Mouse (Mus musculus) limb, embryonic 11.5 days (tissue): ENCODE measurements at regions not wholly inside any gene's neighbourhood (a gene's known extent, or its start where the extent isn't known, plus 50 kb on each side); places are given as distances from the start of the nearest gene placed in this dataset.

Experiments
- ATAC-seq: fragments of 200-750 bp; cut with Nextera tagmentation; 2 replicates; pipeline ENCODE4 v1.8.0; 2017; ENCODE audit warnings: low read depth; ENCODE audit not compliant: insufficient number of reproducible peaks, low FRiP score, low TSS enrichment
- DNase-seq: peaks from one replicate; pipeline ENCODE4 v3.0.0-alpha.2; 2015; ENCODE audit warnings: low spot score
- H3K27ac ChIP-seq: fragments of 300-500 bp; sonication (generic); replicated peaks from 2 replicates; pipeline ENCODE4 v1.5.1; 2014; ENCODE audit warnings: low read depth, mild to moderate bottlenecking, low read length
- H3K27me3 ChIP-seq: fragments of 300-500 bp; sonication (generic); 2 replicates; pipeline ENCODE4 v1.6.1; 2014; ENCODE audit warnings: mild to moderate bottlenecking, low read length, mixed read lengths; ENCODE audit not compliant: control insufficient read depth, insufficient read depth
- H3K36me3 ChIP-seq: fragments of 300-500 bp; sonication (generic); 2 replicates; pipeline ENCODE4 v1.6.1; 2014; ENCODE audit warnings: mild to moderate bottlenecking, low read length, moderate library complexity, mixed read lengths; ENCODE audit not compliant: control insufficient read depth, insufficient read depth
- H3K4me1 ChIP-seq: fragments of 300-500 bp; sonication (generic); 2 replicates; pipeline ENCODE4 v1.6.1; 2014; ENCODE audit warnings: low read length, mixed read lengths; ENCODE audit not compliant: control insufficient read depth, insufficient read depth
- H3K4me2 ChIP-seq: fragments of 300-500 bp; sonication (generic); 2 replicates; pipeline ENCODE4 v1.6.1; 2014; ENCODE audit warnings: low read depth, mild to moderate bottlenecking, moderate library complexity; ENCODE audit not compliant: severe bottlenecking
- H3K4me3 ChIP-seq: fragments of 300-500 bp; sonication (generic); 2 replicates; pipeline ENCODE4 v1.5.1; 2014; ENCODE audit warnings: low read depth, low read length
- H3K9ac ChIP-seq: fragments of 300-500 bp; sonication (generic); 2 replicates; pipeline ENCODE4 v1.6.1; 2014; ENCODE audit warnings: mild to moderate bottlenecking, low read length
- H3K9me3 ChIP-seq: fragments of 300-500 bp; sonication (generic); 2 replicates; pipeline ENCODE4 v1.6.1; 2016; ENCODE audit warnings: low read length; ENCODE audit not compliant: control insufficient read depth
- WGBS: fragments of 180-500 bp; shearing (Covaris S2); extraction: QIAGEN DNeasy Blood & Tissue Kit; methylation state at CpG from one replicate; pipeline ENCODE4 v1.1.7; 2014; 5-methylcytosine and 5-hydroxymethylcytosine counted together

- Histone ChIP-seq H3K4me2 (no peak overlapping the region), H3K4me3 (no peak overlapping the region), H3K27ac (no peak overlapping the region), H3K9me3 (no peaks in the 10 kb centered on the region), H3K36me3 (no peaks in the 10 kb centered on the region), H3K9ac (no peak overlapping the region), H3K4me1 (no peaks in the 10 kb centered on the region), H3K27me3 (no peaks in the 10 kb centered on the region)
- 88% methylated on average over 4 of the region's 4 CpGs for WGBS
- DNase-seq, result no peak
- no peak for ATAC-seq
Observed at GRCm38 (mm10) chr10:111771010-111771409, 201.5 kb upstream of the Krr1 start.

GRCm38 (mm10) chr10:111777559-111777958 lies 194.9 kb upstream of the Krr1 start:
- Histone ChIP-seq H3K9ac (no peak overlapping the region), H3K36me3 (no peaks in the 10 kb centered on the region), H3K27me3 (no peaks in the 10 kb centered on the region), H3K4me3 (no peak overlapping the region), H3K9me3 (no peaks in the 10 kb centered on the region), H3K4me2 (no peak overlapping the region), H3K27ac (no peak overlapping the region), H3K4me1 (no peaks in the 10 kb centered on the region)
- DNase-seq, result no peak
- ATAC-seq, result no peak

- DNase-seq (no peak), ATAC-seq (no peak)
- H3K36me3 ChIP-seq, result no peaks in the 10 kb centered on the region
- no peak overlapping the region for H3K9ac ChIP-seq
- whole genome bisulfite sequencing, result 84% methylated on average over 5 of the region's 5 CpGs
- no peaks in the 10 kb centered on the region for H3K4me1 ChIP-seq
- no peak overlapping the region for H3K4me3 ChIP-seq
- no peaks in the 10 kb centered on the region for H3K27me3 ChIP-seq
- no peak overlapping the region for H3K4me2 ChIP-seq
- no peak overlapping the region for H3K27ac ChIP-seq
- H3K9me3 ChIP-seq, result no peaks in the 10 kb centered on the region
Observed at GRCm38 (mm10) chr10:111778111-111778510, 194.4 kb upstream of the Krr1 start.

- H3K4me2 ChIP-seq, result no peak overlapping the region
- H3K36me3 ChIP-seq, result no peaks in the 10 kb centered on the region
- H3K27me3 ChIP-seq, result no peaks in the 10 kb centered on the region
- H3K4me1 ChIP-seq, result peaks cover 6% of the 10 kb centered on the region; the same call in 1 of the 2 replicates
- H3K27ac ChIP-seq, result no peak overlapping the region
- no peak overlapping the region for H3K9ac ChIP-seq
- H3K9me3 ChIP-seq, result no peaks in the 10 kb centered on the region
- H3K4me3 ChIP-seq, result no peak overlapping the region
- no peak for DNase-seq
- no peak for ATAC-seq
- WGBS, result 92% methylated on average over 7 of the region's 7 CpGs
Observed at GRCm38 (mm10) chr10:111779956-111780355, 192.5 kb upstream of the Krr1 start.

- DNase-seq (no peak), ATAC-seq (no peak)
- Histone ChIP-seq H3K4me1 (peaks cover 6% of the 10 kb centered on the region; the same call in 1 of the 2 replicates), H3K9me3 (no peaks in the 10 kb centered on the region), H3K9ac (no peak overlapping the region), H3K4me3 (no peak overlapping the region), H3K27me3 (no peaks in the 10 kb centered on the region), H3K36me3 (no peaks in the 10 kb centered on the region), H3K27ac (no peak overlapping the region), H3K4me2 (no peak overlapping the region)
- 87% methylated on average over 22 of the region's 22 CpGs for WGBS
Observed at GRCm38 (mm10) chr10:111782195-111782810, 190.2 kb upstream of the Krr1 start.

- WGBS, result 73% methylated on average over 3 of the region's 3 CpGs
- no peak for DNase-seq
- Histone ChIP-seq H3K27ac (no peak overlapping the region), H3K36me3 (no peaks in the 10 kb centered on the region), H3K4me2 (no peak overlapping the region), H3K9ac (no peak overlapping the region), H3K27me3 (no peaks in the 10 kb centered on the region), H3K4me3 (no peak overlapping the region), H3K4me1 (peaks cover 6% of the 10 kb centered on the region; the same call in 1 of the 2 replicates), H3K9me3 (no peaks in the 10 kb centered on the region)
- no peak for ATAC-seq
Observed at GRCm38 (mm10) chr10:111783496-111783895, 189.0 kb upstream of the Krr1 start.

- Histone ChIP-seq H3K4me1 (peaks cover 6% of the 10 kb centered on the region; the same call in 1 of the 2 replicates), H3K9me3 (no peaks in the 10 kb centered on the region), H3K27me3 (no peaks in the 10 kb centered on the region), H3K4me3 (no peak overlapping the region), H3K9ac (no peak overlapping the region), H3K36me3 (no peaks in the 10 kb centered on the region), H3K27ac (no peak overlapping the region), H3K4me2 (no peak overlapping the region)
- DNase-seq (no peak), ATAC-seq (no peak)
- WGBS, result 58% methylated on average over 12 of the region's 12 CpGs
Observed at GRCm38 (mm10) chr10:111784065-111784853, 188.2 kb upstream of the Krr1 start.

GRCm38 (mm10) chr10:111787175-111787574 lies 185.3 kb upstream of the Krr1 start:
- Histone ChIP-seq H3K4me3 (no peak overlapping the region), H3K4me2 (no peak overlapping the region), H3K9me3 (no peaks in the 10 kb centered on the region), H3K27ac (no peak overlapping the region), H3K27me3 (no peaks in the 10 kb centered on the region), H3K9ac (no peak overlapping the region), H3K36me3 (no peaks in the 10 kb centered on the region), H3K4me1 (peaks cover 6% of the 10 kb centered on the region; the same call in 1 of the 2 replicates)
- WGBS, result 68% methylated on average over 9 of the region's 9 CpGs
- ATAC-seq, result no peak
- no peak for DNase-seq
